Comparison of ENCODE assay signal across 11 mouse cellular contexts in the genomic region with DNA sequence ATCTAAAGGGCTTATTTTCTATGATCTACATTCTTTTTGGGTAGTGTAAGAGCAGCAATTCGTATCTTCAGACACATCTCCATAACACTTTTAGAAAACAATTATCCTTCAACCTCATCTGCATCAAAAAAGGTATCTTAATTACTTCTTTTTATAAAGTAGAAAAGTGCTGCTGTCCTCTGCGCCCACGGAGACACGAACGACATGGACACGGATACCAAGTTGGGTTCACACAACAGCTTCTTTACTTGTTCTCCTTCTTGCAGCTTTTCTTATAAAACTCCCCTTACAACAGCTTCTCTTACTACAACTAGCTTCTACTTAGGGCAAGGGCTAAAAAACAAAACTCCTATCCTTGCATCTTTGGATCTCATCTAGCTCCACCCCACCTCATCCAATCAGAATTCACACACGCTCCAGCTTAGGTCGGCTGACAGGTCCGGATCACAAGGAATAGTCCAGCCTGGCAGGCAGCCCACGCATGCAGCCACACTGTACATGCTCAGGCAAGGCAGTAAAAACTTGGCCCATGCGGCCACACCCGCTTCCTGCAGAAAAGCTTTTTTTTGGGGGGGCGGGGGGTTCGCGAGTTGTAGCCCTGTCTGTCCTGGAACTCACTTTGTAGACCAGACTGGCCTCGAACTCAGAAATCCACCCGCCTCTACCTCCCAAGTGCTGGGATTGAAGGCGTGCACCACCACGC. TPM values are rescaled to one million over a fixed set of nuclear protein-coding genes. Genes with fewer than 3 reads are reported as not detected.
DNase-seq lines count a peak whose midpoint lies in the region; ATAC-seq and TF ChIP-seq lines count a peak whose summit lies in the region.
"Not testable (repeated sequence)": the region's sequence is repeated elsewhere in the genome, so short reads cannot be mapped to it uniquely, and the experiment has no call there.
"Had no signal": no experiment of that assay in that cellular context is flagged by ENCODE, and none has a peak within 500 bp of the region (broad histone marks: within the 10 kb centered on the region; RNA-seq: fewer than 3 reads in every experiment).

No protein-coding gene starts in this region.

- H3K9ac ChIP-seq in embryonic facial prominence, embryonic 11.5 days (replicated peaks; ENCODE audit: low read length); forebrain, embryonic 11.5 days (ENCODE audit: low read length); heart, embryonic 13.5 days; hindbrain, embryonic 14.5 days; limb, embryonic 11.5 days (ENCODE audit: low read length); lung, postnatal 0 days (replicated peaks; ENCODE audit: low read depth); midbrain, postnatal 0 days (replicated peaks; ENCODE audit: low read length, poor library complexity, severe bottlenecking); stomach, postnatal 0 days (ENCODE audit: low read length): not testable (repeated sequence)

- not testable (repeated sequence) for H3K27ac ChIP-seq in embryonic facial prominence, embryonic 11.5 days (replicated peaks; ENCODE audit: low read depth, low read length); forebrain, embryonic 11.5 days (ENCODE audit: low read depth, low read length); heart, embryonic 13.5 days (replicated peaks); hindbrain, embryonic 14.5 days; limb, embryonic 11.5 days (replicated peaks; ENCODE audit: low read depth, low read length); lung, postnatal 0 days (ENCODE audit: low read length); midbrain, postnatal 0 days (ENCODE audit: low read depth, low read length); stomach, postnatal 0 days (replicated peaks)

- H3K9me3 ChIP-seq in embryonic facial prominence, embryonic 11.5 days (replicated peaks; ENCODE audit: control insufficient read depth, low read length); forebrain, embryonic 11.5 days (ENCODE audit: control insufficient read depth, low read length); limb, embryonic 11.5 days (ENCODE audit: control insufficient read depth, low read length); lung, postnatal 0 days (ENCODE audit: low read length); stomach, postnatal 0 days (ENCODE audit: control insufficient read depth, low read length): not testable (repeated sequence)
- peaks cover 46% of the 10 kb centered on the region for H3K9me3 ChIP-seq in heart, embryonic 13.5 days
- peaks cover 41% of the 10 kb centered on the region for H3K9me3 ChIP-seq in hindbrain, embryonic 14.5 days (ENCODE audit: control insufficient read depth, low read length)
- peaks cover 17% of the 10 kb centered on the region for H3K9me3 ChIP-seq in midbrain, postnatal 0 days (ENCODE audit: low read length)

- TF ChIP-seq EP300 in lung, postnatal 0 days (IDR thresholded peaks at IDR 0.05); stomach, postnatal 0 days (optimal IDR thresholded peaks at IDR 0.05): not testable (repeated sequence)

- not testable (repeated sequence) for TF ChIP-seq CTCF in lung, postnatal 0 days (IDR thresholded peaks at IDR 0.05); midbrain, postnatal 0 days (IDR thresholded peaks at IDR 0.05); stomach, postnatal 0 days (IDR thresholded peaks at IDR 0.05; ENCODE audit: low read depth)

- ATAC-seq in embryonic facial prominence, embryonic 11.5 days (replicated peaks; ENCODE audit: insufficient number of reproducible peaks, low FRiP score, low TSS enrichment, low read depth): peak; percentile 63; the same call in 1 of the 2 replicates
- ATAC-seq in forebrain, embryonic 11.5 days (replicated peaks; ENCODE audit: low FRiP score): not testable (repeated sequence)
- 0 out of 2 replicates have a peak, but pooled peaks have one; percentile 23 for ATAC-seq in heart, embryonic 13.5 days (ENCODE audit: extremely low read depth, insufficient number of reproducible peaks, low FRiP score, low TSS enrichment)
- 0 out of 2 replicates have a peak, but pooled peaks have one; percentile 25 for ATAC-seq in hindbrain, embryonic 14.5 days (ENCODE audit: low FRiP score)
- ATAC-seq in limb, embryonic 11.5 days (ENCODE audit: insufficient number of reproducible peaks, low FRiP score, low TSS enrichment, low read depth): peak; percentile 22; the same call in 1 of the 2 replicates
- peak; percentile 19; the same call in 1 of the 2 replicates for ATAC-seq in lung, postnatal 0 days
- ATAC-seq in midbrain, postnatal 0 days (ENCODE audit: low FRiP score): peak; percentile 31; the same call in 1 of the 2 replicates
- peak; percentile 32; the same call in 1 of the 2 replicates for ATAC-seq in stomach, postnatal 0 days (ENCODE audit: low FRiP score, low TSS enrichment)

- 89% methylated on average over 17 of the region's 19 CpGs for WGBS in embryonic facial prominence, embryonic 11.5 days
- 87% methylated on average over 17 of the region's 19 CpGs for WGBS in forebrain, embryonic 11.5 days
- WGBS in heart, embryonic 13.5 days: 87% methylated on average over 18 of the region's 19 CpGs
- WGBS in hindbrain, embryonic 14.5 days: 91% methylated on average over 17 of the region's 19 CpGs
- 92% methylated on average over 17 of the region's 19 CpGs for WGBS in limb, embryonic 11.5 days
- WGBS in lung, postnatal 0 days: 83% methylated on average over 17 of the region's 19 CpGs
- WGBS in midbrain, postnatal 0 days: 89% methylated on average over 17 of the region's 19 CpGs
- 84% methylated on average over 17 of the region's 19 CpGs for WGBS in stomach, postnatal 0 days

- not testable (repeated sequence) for DNase-seq in embryonic facial prominence, embryonic 11.5 days (ENCODE audit: low spot score); hindbrain, embryonic 14.5 days (ENCODE audit: low spot score); lung, postnatal 0 days (ENCODE audit: low spot score); midbrain, postnatal 0 days (ENCODE audit: low spot score); stomach, postnatal 0 days (ENCODE audit: low spot score)
- DNase-seq in forebrain, embryonic 11.5 days (ENCODE audit: low spot score): peak; percentile 45
- peak; percentile 18 for DNase-seq in limb, embryonic 11.5 days (ENCODE audit: low spot score)

- not testable (repeated sequence) for H3K4me1 ChIP-seq in embryonic facial prominence, embryonic 11.5 days (ENCODE audit: control insufficient read depth, insufficient read depth, low read length); forebrain, embryonic 11.5 days (replicated peaks; ENCODE audit: control insufficient read depth, insufficient read depth, low read length); heart, embryonic 13.5 days; hindbrain, embryonic 14.5 days (replicated peaks; ENCODE audit: control insufficient read depth, insufficient read depth, low read length); limb, embryonic 11.5 days (ENCODE audit: control insufficient read depth, insufficient read depth, low read length); lung, postnatal 0 days (ENCODE audit: insufficient read depth, low read depth, low read length); midbrain, postnatal 0 days (ENCODE audit: insufficient read depth, low read length); stomach, postnatal 0 days (replicated peaks; ENCODE audit: control insufficient read depth, insufficient read depth)

- H3K4me3 ChIP-seq in embryonic facial prominence, embryonic 11.5 days (ENCODE audit: low read depth, low read length); forebrain, embryonic 11.5 days (ENCODE audit: low read depth, low read length); heart, embryonic 13.5 days; hindbrain, embryonic 14.5 days (replicated peaks; ENCODE audit: low read length); limb, embryonic 11.5 days (ENCODE audit: low read depth, low read length); lung, postnatal 0 days (ENCODE audit: low read depth, low read length); midbrain, postnatal 0 days (ENCODE audit: low read depth, low read length); stomach, postnatal 0 days (ENCODE audit: low read depth, low read length): not testable (repeated sequence)

- not testable (repeated sequence) for H3K36me3 ChIP-seq in embryonic facial prominence, embryonic 11.5 days (replicated peaks; ENCODE audit: control insufficient read depth, insufficient read depth, low read depth, low read length); forebrain, embryonic 11.5 days (ENCODE audit: control insufficient read depth, insufficient read depth, low read length); hindbrain, embryonic 14.5 days (replicated peaks; ENCODE audit: control insufficient read depth, insufficient read depth); limb, embryonic 11.5 days (ENCODE audit: control insufficient read depth, insufficient read depth, low read length); lung, postnatal 0 days (ENCODE audit: insufficient read depth, low read length); midbrain, postnatal 0 days (ENCODE audit: insufficient read depth, low read length); stomach, postnatal 0 days (ENCODE audit: control insufficient read depth, insufficient read depth, low read length)
- peaks cover 18% of the 10 kb centered on the region for H3K36me3 ChIP-seq in heart, embryonic 13.5 days

- H3K4me2 ChIP-seq in embryonic facial prominence, embryonic 11.5 days (ENCODE audit: low read depth, low read length); forebrain, embryonic 11.5 days (ENCODE audit: low read depth, low read length, severe bottlenecking); heart, embryonic 13.5 days; hindbrain, embryonic 14.5 days (replicated peaks); limb, embryonic 11.5 days (ENCODE audit: low read depth, severe bottlenecking); lung, postnatal 0 days (replicated peaks; ENCODE audit: low read depth, low read length); midbrain, postnatal 0 days (ENCODE audit: low read depth, low read length, poor library complexity, severe bottlenecking); stomach, postnatal 0 days (replicated peaks; ENCODE audit: low read depth): not testable (repeated sequence)

- not testable (repeated sequence) for H3K27me3 ChIP-seq in embryonic facial prominence, embryonic 11.5 days (ENCODE audit: control insufficient read depth, insufficient read depth, low read length); forebrain, embryonic 11.5 days (ENCODE audit: control insufficient read depth, insufficient read depth, low read length); heart, embryonic 13.5 days (replicated peaks); hindbrain, embryonic 14.5 days (ENCODE audit: control insufficient read depth, insufficient read depth, low read length); limb, embryonic 11.5 days (ENCODE audit: control insufficient read depth, insufficient read depth, low read length); lung, postnatal 0 days (replicated peaks; ENCODE audit: insufficient read depth, low read length); midbrain, postnatal 0 days (ENCODE audit: insufficient read depth, low read length); stomach, postnatal 0 days (ENCODE audit: control insufficient read depth, insufficient read depth, low read length)

RNA-seq across cellular contexts. Expression of gene Zfp992, which starts 15.0 kb away (rescaled TPM):
- polyA plus RNA-seq in embryonic facial prominence, embryonic 11.5 days (2014; fragmentation: Nextera tagmentation; extraction: Ambion mirVana): 4.8 and 5.0 TPM in 2 replicates
- 3.3 and 4.0 TPM in 2 replicates for polyA plus RNA-seq in forebrain, embryonic 11.5 days (2014; fragmentation: Nextera tagmentation; extraction: Ambion mirVana)
- polyA plus RNA-seq in heart, embryonic 13.5 days (2015; fragmentation: Nextera tagmentation; extraction: Ambion mirVana): 2.6 and 2.9 TPM in 2 replicates
- 3.7 and 3.8 TPM in 2 replicates for polyA plus RNA-seq in hindbrain, embryonic 14.5 days (2014; fragmentation: Nextera tagmentation; extraction: Ambion mirVana)
- polyA plus RNA-seq in limb, embryonic 11.5 days (2014; fragmentation: Nextera tagmentation; extraction: Ambion mirVana): 5.6 TPM in 2 replicates
- 0.84 and 1.1 TPM in 2 replicates for polyA plus RNA-seq in lung, postnatal 0 days (2015; fragmentation: Nextera tagmentation; extraction: Ambion mirVana)
- 2.8 and 5.2 TPM in 2 replicates for total RNA-seq in midbrain, postnatal 0 days (2014; rRNA removed)
- polyA plus RNA-seq in midbrain, postnatal 0 days (2015; fragmentation: Nextera tagmentation; extraction: Ambion mirVana): 0.73 and 1.3 TPM in 2 replicates
- 1.2 and 1.5 TPM in 2 replicates for polyA plus RNA-seq in stomach, postnatal 0 days (2015; fragmentation: Nextera tagmentation; extraction: Ambion mirVana)

RNA-seq across cellular contexts. Expression of gene Zfp981, which starts 38.0 kb away (rescaled TPM):
- polyA plus RNA-seq in embryonic facial prominence, embryonic 11.5 days (2014; fragmentation: Nextera tagmentation; extraction: Ambion mirVana): not detected in 2 replicates
- not detected in 2 replicates for polyA plus RNA-seq in forebrain, embryonic 11.5 days (2014; fragmentation: Nextera tagmentation; extraction: Ambion mirVana)
- polyA plus RNA-seq in heart, embryonic 13.5 days (2015; fragmentation: Nextera tagmentation; extraction: Ambion mirVana): 0.06 TPM in 1 of 2 replicates, not detected in the other
- 0.14 and 0.19 TPM in 2 replicates for polyA plus RNA-seq in hindbrain, embryonic 14.5 days (2014; fragmentation: Nextera tagmentation; extraction: Ambion mirVana)
- 0.05 TPM in 1 of 2 replicates, not detected in the other for polyA plus RNA-seq in limb, embryonic 11.5 days (2014; fragmentation: Nextera tagmentation; extraction: Ambion mirVana)
- polyA plus RNA-seq in lung, postnatal 0 days (2015; fragmentation: Nextera tagmentation; extraction: Ambion mirVana): not detected in 2 replicates
- 0.11 TPM in 1 of 2 replicates, not detected in the other for total RNA-seq in midbrain, postnatal 0 days (2014; rRNA removed)
- 0.10 and 0.16 TPM in 2 replicates for polyA plus RNA-seq in midbrain, postnatal 0 days (2015; fragmentation: Nextera tagmentation; extraction: Ambion mirVana)
- polyA plus RNA-seq in stomach, postnatal 0 days (2015; fragmentation: Nextera tagmentation; extraction: Ambion mirVana): 0.04 TPM in 1 of 2 replicates, not detected in the other
- polyA plus RNA-seq: CD4-positive, CD25-positive, alpha-beta regulatory T cell, adult 4 months; forebrain, embryonic 15.5 days; G1E had no signal
